Mouse (Mus musculus) frontal cortex, postnatal 25 days (tissue): ENCODE measurements around the gene Mnt.

Experiments used
- DNase-seq, 2 experiments: peaks; one replicate each; pipeline ENCODE4 v3.0.0; 2022; ENCODE audit warnings: low spot score in 2 of 2

The Mnt gene

GRCm38 (mm10) chr11:74831606-74832451 is 1.1 kb downstream of the Mnt start:
- peak; percentile 93 to 97 for DNase-seq

- DNase-seq: peak in 1 of 2 experiments; percentile 31
Observed at GRCm38 (mm10) chr11:74832503-74833143, 1.9 kb downstream of the Mnt start.

GRCm38 (mm10) chr11:74833536-74834358 is 3.0 kb downstream of the Mnt start:
- DNase-seq: no peak

GRCm38 (mm10) chr11:74834359-74834638 is 3.6 kb downstream of the Mnt start:
- DNase-seq: no peak

- DNase-seq: no peak
Observed at GRCm38 (mm10) chr11:74834650-74835277, 4.0 kb downstream of the Mnt start.

GRCm38 (mm10) chr11:74835593-74836224 is 5.0 kb downstream of the Mnt start:
- no peak for DNase-seq

GRCm38 (mm10) chr11:74836225-74837055 is 5.7 kb downstream of the Mnt start:
- no peak for DNase-seq

- DNase-seq: no peak
Observed at GRCm38 (mm10) chr11:74837056-74837693, 6.5 kb downstream of the Mnt start.

- peak; percentile 72 to 76 for DNase-seq
Observed at GRCm38 (mm10) chr11:74837694-74838431, 7.1 kb downstream of the Mnt start.

- peak; percentile 69 to 83 for DNase-seq
Observed at GRCm38 (mm10) chr11:74838441-74838840, 7.7 kb downstream of the Mnt start.

GRCm38 (mm10) chr11:74838971-74839370 is 8.3 kb downstream of the Mnt start:
- DNase-seq: peak in 1 of 2 experiments; percentile 39

- DNase-seq: no peak
Observed at GRCm38 (mm10) chr11:74839860-74840715, 9.4 kb downstream of the Mnt start.

- no peak for DNase-seq
Observed at GRCm38 (mm10) chr11:74840739-74841138, 10.0 kb downstream of the Mnt start.

- no peak for DNase-seq
Observed at GRCm38 (mm10) chr11:74841366-74841765, 10.6 kb downstream of the Mnt start.

GRCm38 (mm10) chr11:74842045-74842444 is 11.3 kb downstream of the Mnt start:
- DNase-seq: no peak

GRCm38 (mm10) chr11:74842656-74843434 is 12.1 kb downstream of the Mnt start:
- DNase-seq: no peak

- DNase-seq: no peak
Observed at GRCm38 (mm10) chr11:74843435-74843714, 12.7 kb downstream of the Mnt start.

- DNase-seq: no peak
Observed at GRCm38 (mm10) chr11:74843761-74844160, 13.0 kb downstream of the Mnt start.
